Mouse (Mus musculus): ENCODE results near the gene Khdrbs1. TPM values are rescaled to one million over a fixed set of nuclear protein-coding genes. Genes with fewer than 3 reads are reported as not detected.
"Not testable (repeated sequence)": the region's sequence is repeated elsewhere in the genome, so short reads cannot be mapped to it uniquely, and the experiment has no call there.

Khdrbs1 gene
- total RNA-seq, 2 experiments from 2014 or later, result 47.0 to 58.8 TPM

- no peak for DNase-seq
These were observed 1.4 kb upstream of the Khdrbs1 start for GRCm38 (mm10) chr4:129743494-129743893.

- DNase-seq, result peak; percentile 12
These were observed 897 bp upstream of the Khdrbs1 start for GRCm38 (mm10) chr4:129743010-129743390.

- DNase-seq, result no peak
These were observed 200 bp downstream of the Khdrbs1 start for GRCm38 (mm10) chr4:129741974-129742231.

GRCm38 (mm10) chr4:129741251-129741973 lies 691 bp downstream of the Khdrbs1 start:
- peak; percentile 47 for DNase-seq

GRCm38 (mm10) chr4:129739111-129739645 lies 2.9 kb downstream of the Khdrbs1 start:
- DNase-seq, result no peak

GRCm38 (mm10) chr4:129736173-129736572 lies 5.9 kb downstream of the Khdrbs1 start:
- DNase-seq, result no peak

GRCm38 (mm10) chr4:129735485-129735884 lies 6.6 kb downstream of the Khdrbs1 start:
- DNase-seq, result not testable (repeated sequence)

- no peak for DNase-seq
These were observed 10.7 kb downstream of the Khdrbs1 start for GRCm38 (mm10) chr4:129731423-129731822.

GRCm38 (mm10) chr4:129716310-129716709 lies 25.8 kb downstream of the Khdrbs1 start:
- no peak for DNase-seq

GRCm38 (mm10) chr4:129709486-129710129 lies 32.5 kb downstream of the Khdrbs1 start:
- peak; percentile 35 for DNase-seq

- DNase-seq, result no peak
These were observed 35.4 kb downstream of the Khdrbs1 start for GRCm38 (mm10) chr4:129706750-129707149.

- peak; percentile 56 for DNase-seq
These were observed 39.6 kb downstream of the Khdrbs1 start for GRCm38 (mm10) chr4:129702454-129702853.

- peak; percentile 84 for DNase-seq
These were observed 40.4 kb downstream of the Khdrbs1 start for GRCm38 (mm10) chr4:129701503-129702377.

GRCm38 (mm10) chr4:129700661-129701060 lies 41.4 kb downstream of the Khdrbs1 start:
- DNase-seq, result not testable (repeated sequence)

GRCm38 (mm10) chr4:129700216-129700615 lies 41.9 kb downstream of the Khdrbs1 start:
- DNase-seq, result no peak

GRCm38 (mm10) chr4:129697191-129697590 lies 44.9 kb downstream of the Khdrbs1 start:
- no peak for DNase-seq

GRCm38 (mm10) chr4:129696158-129696985 lies 45.7 kb downstream of the Khdrbs1 start, which contains the start of gene Tmem39b:
Tmem39b (minus strand) TSS chr4:129696838.
- peak; percentile 87 for DNase-seq

- DNase-seq, result no peak
These were observed 46.3 kb downstream of the Khdrbs1 start for GRCm38 (mm10) chr4:129695815-129696157.

GRCm38 (mm10) chr4:129684531-129684930 lies 57.6 kb downstream of the Khdrbs1 start:
- no peak for DNase-seq

GRCm38 (mm10) chr4:129683901-129684493 lies 58.1 kb downstream of the Khdrbs1 start:
- no peak for DNase-seq

GRCm38 (mm10) chr4:129681837-129682236 lies 60.3 kb downstream of the Khdrbs1 start:
- DNase-seq, result no peak
